22 mouse cellular contexts compared by ENCODE assay signal in the genomic region with DNA sequence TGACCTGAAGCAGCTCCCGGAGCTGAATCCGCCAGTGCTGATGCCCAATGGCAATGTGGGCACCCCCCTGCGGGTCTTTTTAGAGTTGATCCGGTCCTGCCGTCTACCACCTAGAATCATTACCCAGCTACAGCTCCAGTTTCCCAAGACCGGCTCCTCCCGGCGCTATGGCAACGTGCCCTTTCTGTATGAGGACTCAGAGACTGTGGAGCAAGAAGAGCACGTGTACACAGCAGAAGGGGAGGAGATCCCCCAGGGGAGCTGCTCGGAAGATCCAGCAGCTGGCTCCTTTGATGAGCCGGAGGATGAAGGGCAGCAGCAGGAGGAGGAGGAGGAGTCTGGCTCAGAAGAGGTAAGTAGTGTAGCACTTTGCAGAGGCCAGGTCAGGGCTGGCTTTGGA. TPM values are rescaled to one million over a fixed set of nuclear protein-coding genes. Genes with fewer than 3 reads are reported as not detected.
"Had no signal": no experiment of that assay in that cellular context is flagged by ENCODE, and none has a peak within 500 bp of the region (broad histone marks: within the 10 kb centered on the region; RNA-seq: fewer than 3 reads in every experiment).

No protein-coding gene starts in this region.

- ATAC-seq: liver, embryonic 12.5 days; midbrain, embryonic 16.5 days had no signal

- H3K4me2 ChIP-seq: limb, embryonic 12.5 days; liver, embryonic 12.5 days; liver, embryonic 15.5 days; midbrain, embryonic 12.5 days; neural tube, embryonic 13.5 days; stomach, embryonic 15.5 days had no signal

- H3K9ac ChIP-seq: limb, embryonic 12.5 days; liver, embryonic 12.5 days; liver, embryonic 15.5 days; midbrain, embryonic 12.5 days; neural tube, embryonic 13.5 days; stomach, embryonic 15.5 days had no signal

- H3K9me3 ChIP-seq: limb, embryonic 12.5 days; liver, embryonic 12.5 days; liver, embryonic 15.5 days; midbrain, embryonic 12.5 days; neural tube, embryonic 13.5 days; stomach, embryonic 15.5 days had no signal

- H3K4me3 ChIP-seq: layer of hippocampus, adult 2 months; left cerebral cortex, adult 2 months; limb, embryonic 12.5 days; liver, embryonic 12.5 days; liver, embryonic 15.5 days; midbrain, embryonic 12.5 days; myocyte; neural tube, embryonic 13.5 days; stomach, embryonic 15.5 days had no signal

- H3K27ac ChIP-seq: kidney, postnatal 0 days; layer of hippocampus, adult 2 months; left cerebral cortex, adult 2 months; limb, embryonic 12.5 days; liver, embryonic 12.5 days; liver, embryonic 15.5 days; midbrain, embryonic 12.5 days; neural tube, embryonic 13.5 days; stomach, embryonic 15.5 days had no signal

- H3K27me3 ChIP-seq: limb, embryonic 12.5 days; liver, embryonic 12.5 days; liver, embryonic 15.5 days; midbrain, embryonic 12.5 days; neural tube, embryonic 13.5 days; stomach, embryonic 15.5 days had no signal

- DNase-seq: kidney, postnatal 25 days; layer of hippocampus, adult 9-11 months; liver; lung, adult 2 months; lung, postnatal 14 days; lung, postnatal 4 days; retina, postnatal 1 day; right cerebral cortex, postnatal 25 days; spleen, adult 18-20 months; thymus, postnatal 25 days had no signal

RNA-seq across cellular contexts. Expression of gene Nr0b2, which starts 24.8 kb away (rescaled TPM):
- polyA plus RNA-seq: kidney, embryonic 14.5 days; limb, embryonic 12.5 days; midbrain, embryonic 12.5 days; midbrain, embryonic 16.5 days; myocyte; neural tube, embryonic 13.5 days had no signal
